Mouse (Mus musculus) myocyte (in vitro differentiated cells): ENCODE data around the gene Kif1bp.

ENCODE experiments used
- MYOD1 ChIP-seq, 3 experiments: IDR thresholded peaks; one replicate each; pipeline ENCODE4 v1.6.1; 2011; ENCODE audit warnings: control low read depth in 2 of 3, low read depth in 2 of 3, mild to moderate bottlenecking in 2 of 3, moderate library complexity in 1 of 3; ENCODE audit not compliant: insufficient read length in 2 of 3, control insufficient read depth in 1 of 3
- POLR2A ChIP-seq: IDR thresholded peaks from one replicate; pipeline ENCODE4 v1.6.1; 2011; ENCODE audit warnings: low read depth, mild to moderate bottlenecking, control low read depth, moderate library complexity; ENCODE audit not compliant: insufficient read length

GRCm38 (mm10) chr10:62592496-62592895, 14.2 kb upstream of the Kif1bp start:
- no peak for TF ChIP-seq POLR2A
- no peak for TF ChIP-seq MYOD1 (IDR thresholded peaks at IDR 0.05; ENCODE audit: control insufficient read depth in 1 of 3, insufficient read length in 2 of 3, low read depth in 2 of 3)
